Mouse (Mus musculus): ENCODE measurements at regions not wholly inside any gene's neighbourhood (a gene's known extent, or its start where the extent isn't known, plus 50 kb on each side); places are given as distances from the start of the nearest gene placed in this dataset.

- peaks cover 2% of the 10 kb centered on the region; the same call in 1 of the 2 replicates for H3K4me1 ChIP-seq (replicated peaks)
- ATAC-seq (ENCODE audit: insufficient number of reproducible peaks, low FRiP score): no peak
- peak overlapping the region; percentile 6; the same call in 1 of the 2 replicates for H3K4me2 ChIP-seq
- no peak overlapping the region for H3K9ac ChIP-seq
- no peaks in the 10 kb centered on the region for H3K9me3 ChIP-seq (replicated peaks)
- no peak overlapping the region for H3K27ac ChIP-seq (ENCODE audit: poor library complexity, severe bottlenecking)
- no peaks in the 10 kb centered on the region for H3K36me3 ChIP-seq
- 60% methylated on average over 14 of the region's 14 CpGs for WGBS
- H3K27me3 ChIP-seq (replicated peaks): no peaks in the 10 kb centered on the region
- H3K4me3 ChIP-seq: no peak overlapping the region
Observed at GRCm38 (mm10) chr12:36831307-36831997, 276.9 kb upstream of the Meox2 start.

GRCm38 (mm10) chr12:36842957-36843356 is 265.4 kb upstream of the Meox2 start:
- ATAC-seq (ENCODE audit: insufficient number of reproducible peaks, low FRiP score): no peak

DNA sequence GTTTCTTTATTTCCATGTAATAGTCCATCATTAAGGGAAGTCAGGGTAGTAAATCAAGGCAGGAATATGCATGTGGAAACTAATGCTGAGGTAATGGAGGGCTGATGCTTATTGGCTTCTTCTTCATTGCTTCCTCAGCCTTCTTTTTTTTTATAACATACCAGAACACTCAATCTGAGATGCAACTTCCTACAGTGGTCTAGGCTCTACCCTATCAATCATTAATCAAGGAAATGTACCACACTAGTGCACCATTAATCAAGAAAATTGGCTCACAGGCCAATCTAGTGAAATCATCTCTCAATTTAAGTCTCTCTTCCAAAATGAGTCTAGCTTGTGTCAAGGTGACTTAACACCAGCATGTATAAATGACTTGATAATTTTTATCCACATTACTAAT is 263.2 kb upstream of the Meox2 start:
- no peaks in the 10 kb centered on the region for H3K27me3 ChIP-seq (replicated peaks)
- no peak overlapping the region for H3K4me2 ChIP-seq
- no peak overlapping the region for H3K4me3 ChIP-seq
- H3K9ac ChIP-seq: no peak overlapping the region
- H3K4me1 ChIP-seq (replicated peaks): no peaks in the 10 kb centered on the region
- no peaks in the 10 kb centered on the region for H3K36me3 ChIP-seq
- no peak overlapping the region for H3K27ac ChIP-seq (ENCODE audit: poor library complexity, severe bottlenecking)
- H3K9me3 ChIP-seq (replicated peaks): no peaks in the 10 kb centered on the region
- no peak for ATAC-seq (ENCODE audit: insufficient number of reproducible peaks, low FRiP score)

More at GRCm38 (mm10) chr12:36842957-36843356, 265.4 kb upstream of the Meox2 start:
- Histone ChIP-seq H3K27me3 (replicated peaks) (no peaks in the 10 kb centered on the region), H3K4me3 (no peak overlapping the region), H3K27ac (ENCODE audit: poor library complexity, severe bottlenecking) (no peak overlapping the region), H3K9me3 (replicated peaks) (no peaks in the 10 kb centered on the region), H3K4me1 (replicated peaks) (no peaks in the 10 kb centered on the region), H3K9ac (no peak overlapping the region), H3K4me2 (no peak overlapping the region), H3K36me3 (no peaks in the 10 kb centered on the region)
- WGBS: 88% methylated on average over 1 of the region's 1 CpGs

GRCm38 (mm10) chr12:36849086-36849485 is 259.3 kb upstream of the Meox2 start:
- H3K4me1 ChIP-seq (replicated peaks): no peaks in the 10 kb centered on the region
- no peak overlapping the region for H3K4me3 ChIP-seq
- ATAC-seq (ENCODE audit: insufficient number of reproducible peaks, low FRiP score): no peak
- H3K36me3 ChIP-seq: no peaks in the 10 kb centered on the region
- H3K27ac ChIP-seq (ENCODE audit: poor library complexity, severe bottlenecking): no peak overlapping the region
- H3K9me3 ChIP-seq (replicated peaks): no peaks in the 10 kb centered on the region
- WGBS: 79% methylated on average over 2 of the region's 2 CpGs
- no peak overlapping the region for H3K9ac ChIP-seq
- no peaks in the 10 kb centered on the region for H3K27me3 ChIP-seq (replicated peaks)
- no peak overlapping the region for H3K4me2 ChIP-seq

DNA sequence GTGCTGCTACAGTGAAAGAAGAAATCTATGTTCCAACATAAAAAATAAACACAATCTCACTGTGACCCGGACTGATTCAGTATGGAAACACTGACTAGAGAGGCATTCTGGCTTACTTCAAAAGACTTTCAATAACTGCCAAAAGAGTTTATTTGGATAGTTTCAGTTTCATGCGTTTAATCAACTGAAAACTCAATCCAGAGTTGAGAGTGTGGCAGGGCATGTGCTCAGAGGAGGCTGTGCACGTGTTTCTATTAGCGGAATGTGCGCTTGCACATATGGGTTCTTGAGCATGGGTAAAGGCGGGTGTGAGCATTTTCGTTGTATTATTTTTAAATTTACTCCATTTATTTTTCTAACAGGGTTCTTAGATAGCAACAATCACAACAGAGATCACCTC is 245.2 kb upstream of the Meox2 start:
- Histone ChIP-seq H3K27ac (ENCODE audit: poor library complexity, severe bottlenecking) (no peak overlapping the region), H3K4me1 (replicated peaks) (no peaks in the 10 kb centered on the region), H3K36me3 (no peaks in the 10 kb centered on the region), H3K4me2 (no peak overlapping the region), H3K9ac (no peak overlapping the region), H3K9me3 (replicated peaks) (no peaks in the 10 kb centered on the region), H3K27me3 (replicated peaks) (no peaks in the 10 kb centered on the region), H3K4me3 (no peak overlapping the region)
- ATAC-seq (ENCODE audit: insufficient number of reproducible peaks, low FRiP score): no peak
- WGBS: 72% methylated on average over 7 of the region's 7 CpGs

DNA sequence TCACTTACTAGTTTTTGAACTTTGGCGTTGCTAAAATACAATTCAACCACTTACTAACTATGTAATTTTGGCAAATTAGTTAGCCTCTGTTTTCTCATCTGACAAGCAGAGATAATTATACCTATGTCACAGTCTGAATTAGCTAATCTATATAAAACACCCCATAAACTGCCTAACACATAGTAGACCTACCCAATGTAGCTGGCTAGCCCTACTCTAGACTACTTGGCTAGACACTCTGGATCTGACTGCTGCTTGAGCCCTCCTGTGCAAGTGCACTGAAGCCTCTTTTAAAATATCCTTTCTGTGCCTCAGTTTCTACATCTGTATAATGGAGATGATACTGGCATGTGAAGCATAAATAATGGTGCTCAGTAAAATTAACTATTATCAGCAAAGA is 227.6 kb upstream of the Meox2 start:
- no peaks in the 10 kb centered on the region for H3K36me3 ChIP-seq
- no peak overlapping the region for H3K9ac ChIP-seq
- H3K4me1 ChIP-seq (replicated peaks): no peaks in the 10 kb centered on the region
- no peak overlapping the region for H3K4me3 ChIP-seq
- ATAC-seq (ENCODE audit: insufficient number of reproducible peaks, low FRiP score): no peak
- 85% methylated on average over 1 of the region's 1 CpGs for WGBS
- no peak overlapping the region for H3K27ac ChIP-seq (ENCODE audit: poor library complexity, severe bottlenecking)
- H3K9me3 ChIP-seq (replicated peaks): no peaks in the 10 kb centered on the region
- H3K27me3 ChIP-seq (replicated peaks): no peaks in the 10 kb centered on the region
- H3K4me2 ChIP-seq: no peak overlapping the region

DNA sequence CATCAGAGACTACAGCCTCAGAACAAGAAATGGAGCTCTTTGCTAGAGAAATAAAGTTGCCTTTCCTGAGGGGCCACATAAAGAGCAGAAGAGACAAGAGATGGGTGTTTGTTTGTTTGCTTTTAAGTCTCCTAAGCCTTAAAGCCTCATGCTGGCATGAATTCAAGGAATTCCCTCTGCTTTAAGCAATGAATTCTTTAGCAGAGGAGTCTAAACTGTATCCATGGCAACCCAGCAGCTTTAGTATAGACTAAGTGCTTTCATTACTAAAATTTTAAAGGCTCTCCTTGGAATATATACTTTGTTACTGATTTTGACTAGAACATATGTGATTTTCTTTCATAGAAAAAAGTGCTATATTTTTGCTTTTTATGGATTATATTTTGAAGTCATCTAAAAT is 195.0 kb upstream of the Meox2 start:
- no peak overlapping the region for H3K4me3 ChIP-seq
- H3K4me1 ChIP-seq (replicated peaks): no peaks in the 10 kb centered on the region
- H3K27me3 ChIP-seq (replicated peaks): no peaks in the 10 kb centered on the region
- no peaks in the 10 kb centered on the region for H3K9me3 ChIP-seq (replicated peaks)
- H3K36me3 ChIP-seq: no peaks in the 10 kb centered on the region
- H3K9ac ChIP-seq: no peak overlapping the region
- no peak overlapping the region for H3K4me2 ChIP-seq
- no peak for ATAC-seq (ENCODE audit: insufficient number of reproducible peaks, low FRiP score)
- H3K27ac ChIP-seq (ENCODE audit: poor library complexity, severe bottlenecking): no peak overlapping the region

DNA sequence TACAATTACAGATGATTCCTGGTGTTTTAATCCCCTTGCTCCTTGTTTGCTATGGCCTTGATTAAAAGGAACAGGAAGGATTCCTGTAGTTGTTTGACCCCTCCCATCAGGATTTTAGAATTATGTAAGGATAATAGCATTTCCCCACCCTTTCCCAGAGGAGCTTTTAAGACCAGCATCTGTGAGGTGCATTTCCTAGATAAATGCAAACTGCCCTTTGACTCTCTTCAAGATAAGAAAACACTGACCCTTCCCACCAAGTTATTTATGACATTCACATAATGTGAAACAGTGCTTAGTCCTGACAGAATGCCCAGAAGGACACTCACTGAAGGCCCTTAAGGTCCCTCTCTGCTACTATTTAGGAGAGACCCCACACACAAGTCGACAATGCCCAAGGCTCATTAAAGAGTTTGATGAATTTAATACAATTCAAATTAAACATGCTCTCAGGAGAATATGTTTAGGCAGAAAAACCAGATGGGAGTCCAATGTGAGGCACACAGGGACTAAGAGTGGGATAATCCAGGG is 190.7 kb upstream of the Meox2 start:
- 58% methylated on average over 1 of the region's 1 CpGs for WGBS
- no peak overlapping the region for H3K27ac ChIP-seq (ENCODE audit: poor library complexity, severe bottlenecking)
- no peaks in the 10 kb centered on the region for H3K27me3 ChIP-seq (replicated peaks)
- no peaks in the 10 kb centered on the region for H3K9me3 ChIP-seq (replicated peaks)
- no peaks in the 10 kb centered on the region for H3K36me3 ChIP-seq
- no peak overlapping the region for H3K4me2 ChIP-seq
- no peak overlapping the region for H3K9ac ChIP-seq
- no peak overlapping the region for H3K4me3 ChIP-seq
- H3K4me1 ChIP-seq (replicated peaks): no peaks in the 10 kb centered on the region
- no peak for ATAC-seq (ENCODE audit: insufficient number of reproducible peaks, low FRiP score)

DNA sequence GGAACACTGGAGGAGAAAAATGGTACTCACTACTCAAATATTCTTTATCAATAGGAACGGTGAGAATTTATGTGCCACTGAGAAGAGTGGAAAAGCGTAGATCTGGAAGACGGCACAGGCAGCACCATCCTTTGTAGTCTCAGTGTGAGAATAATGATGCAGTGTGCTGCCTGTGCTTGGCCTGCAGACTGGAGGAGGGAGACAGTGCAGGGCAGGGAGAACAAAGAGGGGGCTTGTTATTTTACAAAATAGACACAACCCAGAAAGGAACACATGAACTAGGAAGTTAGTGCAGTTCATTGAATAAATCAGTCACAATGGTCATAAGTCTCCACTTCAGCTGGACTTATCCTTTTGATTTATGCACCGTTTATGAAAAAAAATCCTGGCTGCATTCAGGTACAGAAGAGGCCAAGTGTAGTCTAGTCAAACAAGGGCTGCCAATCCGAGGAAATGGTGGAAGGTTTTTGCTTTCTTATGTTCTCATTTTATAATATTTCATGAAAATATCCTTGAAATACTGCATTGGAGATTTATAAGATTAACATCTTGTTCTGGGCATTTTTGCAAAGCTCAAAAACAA is 190.0 kb upstream of the Meox2 start:
- H3K27me3 ChIP-seq (replicated peaks): no peaks in the 10 kb centered on the region
- H3K4me2 ChIP-seq: no peak overlapping the region
- H3K36me3 ChIP-seq: no peaks in the 10 kb centered on the region
- H3K4me3 ChIP-seq: no peak overlapping the region
- no peak for ATAC-seq (ENCODE audit: insufficient number of reproducible peaks, low FRiP score)
- no peaks in the 10 kb centered on the region for H3K9me3 ChIP-seq (replicated peaks)
- H3K27ac ChIP-seq (ENCODE audit: poor library complexity, severe bottlenecking): no peak overlapping the region
- WGBS: 60% methylated on average over 5 of the region's 5 CpGs
- no peaks in the 10 kb centered on the region for H3K4me1 ChIP-seq (replicated peaks)
- H3K9ac ChIP-seq: no peak overlapping the region

- Histone ChIP-seq H3K4me2 (no peak overlapping the region), H3K9me3 (replicated peaks) (no peaks in the 10 kb centered on the region), H3K4me1 (replicated peaks) (peaks cover under 1% of the 10 kb centered on the region; the same call in 1 of the 2 replicates), H3K36me3 (no peaks in the 10 kb centered on the region), H3K27me3 (replicated peaks) (no peaks in the 10 kb centered on the region), H3K27ac (ENCODE audit: poor library complexity, severe bottlenecking) (no peak overlapping the region), H3K4me3 (no peak overlapping the region), H3K9ac (no peak overlapping the region)
- no peak for ATAC-seq (ENCODE audit: insufficient number of reproducible peaks, low FRiP score)
- WGBS: 90% methylated on average over 2 of the region's 2 CpGs
Observed at GRCm38 (mm10) chr12:36923558-36923957, 184.8 kb upstream of the Meox2 start.

DNA sequence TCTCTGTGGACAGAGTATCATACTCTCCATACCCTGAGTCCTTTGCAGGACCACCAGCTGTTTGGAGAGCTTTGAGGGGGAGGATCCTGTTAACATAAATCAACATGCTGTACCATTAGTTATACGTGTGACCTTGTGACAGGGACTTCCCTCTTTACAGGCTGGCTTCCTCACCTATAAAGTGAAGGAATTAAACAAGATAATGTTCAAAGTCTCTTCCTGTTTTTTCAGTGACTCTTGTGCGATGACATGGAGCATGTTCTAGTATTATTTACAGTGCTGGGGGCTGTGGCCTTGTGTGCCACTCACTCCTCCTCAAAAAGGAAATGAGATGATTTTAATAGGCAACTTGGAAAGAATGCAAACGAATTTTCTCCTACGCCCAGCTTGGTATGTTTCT is 182.1 kb upstream of the Meox2 start:
- 47% methylated on average over 4 of the region's 4 CpGs for WGBS
- no peaks in the 10 kb centered on the region for H3K36me3 ChIP-seq
- no peak overlapping the region for H3K4me2 ChIP-seq
- H3K9ac ChIP-seq: no peak overlapping the region
- no peak overlapping the region for H3K27ac ChIP-seq (ENCODE audit: poor library complexity, severe bottlenecking)
- H3K9me3 ChIP-seq (replicated peaks): no peaks in the 10 kb centered on the region
- H3K4me1 ChIP-seq (replicated peaks): peaks cover 3% of the 10 kb centered on the region; the same call in 1 of the 2 replicates
- no peak for ATAC-seq (ENCODE audit: insufficient number of reproducible peaks, low FRiP score)
- H3K4me3 ChIP-seq: no peak overlapping the region
- no peaks in the 10 kb centered on the region for H3K27me3 ChIP-seq (replicated peaks)

Data from heart, embryonic 12.5 days (tissue).